Mouse (Mus musculus): ENCODE measurements around the gene Ecpas. TPM values are rescaled to one million over a fixed set of nuclear protein-coding genes. Genes with fewer than 3 reads are reported as not detected.

Gene Ecpas
- polyA plus RNA-seq, 1 experiment, result 16.3 TPM

DNA sequence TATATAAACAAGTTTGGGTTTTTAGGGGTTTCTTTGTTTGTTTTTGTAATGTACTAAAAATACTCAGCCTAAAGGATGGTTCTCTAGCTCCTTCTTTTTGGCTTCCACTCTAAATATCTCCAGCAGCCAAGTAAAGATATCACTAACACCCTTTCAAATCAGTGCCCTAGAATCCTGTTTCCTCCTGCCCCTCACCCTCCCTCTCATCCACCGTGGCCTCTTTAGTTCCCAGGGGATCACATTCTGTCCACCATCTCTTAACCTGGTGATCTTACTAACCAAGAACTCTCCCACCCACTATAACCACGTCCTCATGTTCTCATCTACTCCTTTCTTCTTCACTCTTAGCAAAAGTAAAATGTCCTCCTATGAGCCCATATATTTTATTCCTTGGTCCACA is 28.7 kb downstream of the Ecpas start:
- no peak overlapping the region for H3K4me3 ChIP-seq (ENCODE audit: insufficient read depth, poor library complexity, severe bottlenecking)
- peaks cover 10% of the 10 kb centered on the region for H3K36me3 ChIP-seq (ENCODE audit: control insufficient read depth, insufficient read depth)
- H3K79me3 ChIP-seq (ENCODE audit: low read depth), result peaks cover 56% of the 10 kb centered on the region
- TF ChIP-seq MYOD1 (IDR thresholded peaks at IDR 0.05; ENCODE audit: control insufficient read depth, insufficient read length, low read depth) (no peak), MYOG (IDR thresholded peaks at IDR 0.05; ENCODE audit: control insufficient read depth, extremely low read depth, insufficient read length) (no peak), USF1 (IDR thresholded peaks at IDR 0.05; ENCODE audit: low read depth) (no peak), CTCF (IDR thresholded peaks at IDR 0.05; ENCODE audit: control insufficient read depth, insufficient read depth, insufficient read length) (no peak), MAX (IDR thresholded peaks at IDR 0.05) (no peak), CEBPB (IDR thresholded peaks at IDR 0.05; ENCODE audit: low read depth) (no peak), FOSL1 (IDR thresholded peaks at IDR 0.05; ENCODE audit: insufficient read depth, low read length, poor library complexity, severe bottlenecking) (no peak)
- no peaks in the 10 kb centered on the region for H3K27me3 ChIP-seq (ENCODE audit: control insufficient read depth, insufficient read depth, insufficient read length)
- peaks cover 79% of the 10 kb centered on the region for H3K79me2 ChIP-seq (ENCODE audit: control insufficient read depth, insufficient read depth)
- H3ac ChIP-seq (ENCODE audit: control insufficient read depth, insufficient read length, low read depth), result no peak overlapping the region

DNA sequence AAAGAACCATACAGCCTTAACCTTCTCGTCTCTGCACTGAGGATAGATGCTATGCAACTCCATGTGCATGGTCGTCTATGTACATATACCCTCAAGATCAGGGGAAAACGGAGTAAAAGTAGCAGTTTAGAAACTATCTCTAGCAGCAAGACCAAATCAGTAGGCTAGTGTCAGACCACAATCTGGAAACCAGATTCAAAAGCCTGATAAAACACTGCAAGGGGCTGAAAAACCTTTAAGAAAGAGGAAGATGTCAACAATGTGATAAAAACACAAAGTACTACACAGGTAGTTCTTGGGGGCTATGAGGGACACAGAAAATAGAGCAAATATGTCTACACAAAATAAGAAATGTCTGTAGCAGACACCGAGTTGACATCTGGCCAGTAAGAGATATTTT is 38.2 kb downstream of the Ecpas start:
- Histone ChIP-seq H3K36me3 (ENCODE audit: control insufficient read depth, insufficient read depth) (peaks cover 56% of the 10 kb centered on the region), H3K27me3 (ENCODE audit: control insufficient read depth, insufficient read depth, insufficient read length) (no peaks in the 10 kb centered on the region), H3K4me3 (ENCODE audit: insufficient read depth, poor library complexity, severe bottlenecking) (no peak overlapping the region), H3K79me3 (ENCODE audit: low read depth) (peaks cover 4% of the 10 kb centered on the region), H3K79me2 (ENCODE audit: control insufficient read depth, insufficient read depth) (no peaks in the 10 kb centered on the region), H3ac (ENCODE audit: control insufficient read depth, insufficient read length, low read depth) (no peak overlapping the region)
- TF ChIP-seq MAX (IDR thresholded peaks at IDR 0.05) (no peak), USF1 (IDR thresholded peaks at IDR 0.05; ENCODE audit: low read depth) (no peak)

DNA sequence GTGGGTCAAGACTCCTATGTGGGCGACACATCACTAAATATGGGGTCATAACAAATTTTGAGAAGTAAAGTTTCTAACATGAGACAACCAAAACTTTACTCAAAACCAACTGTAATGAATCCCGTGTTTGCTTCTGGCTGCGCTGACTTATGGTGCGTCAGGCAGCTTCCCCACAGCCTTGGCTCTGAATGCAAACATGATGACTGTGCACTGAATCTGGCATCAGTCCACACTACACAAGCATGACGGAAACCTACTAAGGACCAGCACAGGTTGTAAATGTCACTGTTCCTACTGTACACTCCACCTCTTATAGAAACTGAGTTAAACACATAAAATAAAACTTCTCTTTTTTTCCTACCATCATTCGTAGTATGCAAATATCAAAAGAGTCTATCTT is 45.3 kb downstream of the Ecpas start:
- H3K79me3 ChIP-seq (ENCODE audit: low read depth), result peaks cover 5% of the 10 kb centered on the region
- peaks cover 14% of the 10 kb centered on the region for H3K79me2 ChIP-seq (ENCODE audit: control insufficient read depth, insufficient read depth)
- no peak overlapping the region for H3ac ChIP-seq (ENCODE audit: control insufficient read depth, insufficient read length, low read depth)
- TF ChIP-seq MAX (IDR thresholded peaks at IDR 0.05) (peak; percentile 61), MYOG (IDR thresholded peaks at IDR 0.05; ENCODE audit: control insufficient read depth, extremely low read depth, insufficient read length) (no peak), FOSL1 (IDR thresholded peaks at IDR 0.05; ENCODE audit: insufficient read depth, low read length, poor library complexity, severe bottlenecking) (peak; percentile 24)
- H3K36me3 ChIP-seq (ENCODE audit: control insufficient read depth, insufficient read depth), result peaks cover 54% of the 10 kb centered on the region
- H3K27me3 ChIP-seq (ENCODE audit: control insufficient read depth, insufficient read depth, insufficient read length), result no peaks in the 10 kb centered on the region
- H3K4me3 ChIP-seq (ENCODE audit: insufficient read depth, poor library complexity, severe bottlenecking), result no peak overlapping the region

GRCm38 (mm10) chr4:58832908-58833307 is 79.6 kb downstream of the Ecpas start:
- Histone ChIP-seq H3K79me3 (ENCODE audit: low read depth) (no peaks in the 10 kb centered on the region), H3K27me3 (ENCODE audit: control insufficient read depth, insufficient read depth, insufficient read length) (no peaks in the 10 kb centered on the region), H3K36me3 (ENCODE audit: control insufficient read depth, insufficient read depth) (peaks cover 73% of the 10 kb centered on the region), H3K79me2 (ENCODE audit: control insufficient read depth, insufficient read depth) (no peaks in the 10 kb centered on the region), H3ac (ENCODE audit: control insufficient read depth, insufficient read length, low read depth) (no peak overlapping the region), H3K4me3 (ENCODE audit: insufficient read depth, poor library complexity, severe bottlenecking) (no peak overlapping the region)
- TF ChIP-seq CTCF (IDR thresholded peaks at IDR 0.05; ENCODE audit: control insufficient read depth, insufficient read depth, insufficient read length), result no peak
- no peak for TF ChIP-seq USF1 (IDR thresholded peaks at IDR 0.05; ENCODE audit: low read depth)
- TF ChIP-seq MYOD1 (IDR thresholded peaks at IDR 0.05; ENCODE audit: control insufficient read depth, insufficient read length, low read depth), result no peak
- no peak for TF ChIP-seq MAX (IDR thresholded peaks at IDR 0.05)
- TF ChIP-seq MYOG (IDR thresholded peaks at IDR 0.05; ENCODE audit: control insufficient read depth, extremely low read depth, insufficient read length), result no peak
- no peak for TF ChIP-seq CEBPB (IDR thresholded peaks at IDR 0.05; ENCODE audit: low read depth)
- no peak for TF ChIP-seq FOSL1 (IDR thresholded peaks at IDR 0.05; ENCODE audit: insufficient read depth, low read length, poor library complexity, severe bottlenecking)

- Histone ChIP-seq H3ac (ENCODE audit: control insufficient read depth, insufficient read length, low read depth) (no peak overlapping the region), H3K36me3 (ENCODE audit: control insufficient read depth, insufficient read depth) (peaks cover 79% of the 10 kb centered on the region), H3K79me2 (ENCODE audit: control insufficient read depth, insufficient read depth) (peaks cover 6% of the 10 kb centered on the region), H3K4me3 (ENCODE audit: insufficient read depth, poor library complexity, severe bottlenecking) (no peak overlapping the region), H3K79me3 (ENCODE audit: low read depth) (no peaks in the 10 kb centered on the region), H3K27me3 (ENCODE audit: control insufficient read depth, insufficient read depth, insufficient read length) (no peaks in the 10 kb centered on the region)
- peak; percentile 40 for TF ChIP-seq CEBPB (IDR thresholded peaks at IDR 0.05; ENCODE audit: low read depth)
- TF ChIP-seq MYOG (IDR thresholded peaks at IDR 0.05; ENCODE audit: control insufficient read depth, extremely low read depth, insufficient read length), result no peak
Measured at GRCm38 (mm10) chr4:58825921-58826320, 86.6 kb downstream of the Ecpas start.

GRCm38 (mm10) chr4:58787616-58788015 is 124.9 kb downstream of the Ecpas start, which contains the start of gene Olfr267:
Olfr267 (minus strand) TSS chr4:58787716.
- Histone ChIP-seq H3K79me3 (ENCODE audit: low read depth) (no peaks in the 10 kb centered on the region), H3K79me2 (ENCODE audit: control insufficient read depth, insufficient read depth) (no peaks in the 10 kb centered on the region), H3K4me3 (ENCODE audit: insufficient read depth, poor library complexity, severe bottlenecking) (no peak within 1 kb of the TSS), H3ac (ENCODE audit: control insufficient read depth, insufficient read length, low read depth) (no peak within 1 kb of the TSS), H3K27me3 (ENCODE audit: control insufficient read depth, insufficient read depth, insufficient read length) (no peaks in the 10 kb centered on the region), H3K36me3 (ENCODE audit: control insufficient read depth, insufficient read depth) (no peaks in the 10 kb centered on the region)
- no peak for TF ChIP-seq CEBPB (IDR thresholded peaks at IDR 0.05; ENCODE audit: low read depth)
- TF ChIP-seq MAX (IDR thresholded peaks at IDR 0.05), result no peak
- no peak for TF ChIP-seq CTCF (IDR thresholded peaks at IDR 0.05; ENCODE audit: control insufficient read depth, insufficient read depth, insufficient read length)
- no peak for TF ChIP-seq MYOD1 (IDR thresholded peaks at IDR 0.05; ENCODE audit: control insufficient read depth, insufficient read length, low read depth)
- TF ChIP-seq MYOG (IDR thresholded peaks at IDR 0.05; ENCODE audit: control insufficient read depth, extremely low read depth, insufficient read length), result no peak
- no peak for TF ChIP-seq USF1 (IDR thresholded peaks at IDR 0.05; ENCODE audit: low read depth)
- TF ChIP-seq FOSL1 (IDR thresholded peaks at IDR 0.05; ENCODE audit: insufficient read depth, low read length, poor library complexity, severe bottlenecking), result no peak

Measured in C2C12 (cell line).